ENCODE assay signal across 11 mouse cellular contexts in the genomic region with DNA sequence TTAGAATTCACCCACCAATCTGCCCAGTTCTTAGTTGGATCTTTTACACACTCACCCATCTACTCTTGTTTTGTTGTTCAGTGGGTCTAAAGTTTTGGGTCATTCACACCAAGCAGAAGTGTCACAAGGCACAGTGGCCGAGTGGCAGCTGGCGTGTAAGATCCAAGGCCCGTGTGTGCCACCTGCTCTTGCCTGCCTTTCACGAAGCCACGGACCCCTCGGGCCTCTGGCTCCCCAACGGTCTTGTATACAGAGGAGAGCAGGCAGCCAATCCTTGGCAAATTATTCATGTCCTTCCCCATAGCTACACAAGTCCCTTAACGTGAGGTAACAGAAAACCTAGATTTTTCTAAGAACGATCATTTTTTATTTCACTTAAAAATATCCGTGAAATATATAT. TPM values are rescaled to one million over a fixed set of nuclear protein-coding genes. Genes with fewer than 3 reads are reported as not detected.
DNase-seq lines count a peak whose midpoint lies in the region; ATAC-seq and TF ChIP-seq lines count a peak whose summit lies in the region.
"Had no signal": no experiment of that assay in that cellular context is flagged by ENCODE, and none has a peak within 500 bp of the region (broad histone marks: within the 10 kb centered on the region; RNA-seq: fewer than 3 reads in every experiment).

No protein-coding gene starts in this region.

- no peak overlapping the region for H3K9ac ChIP-seq in midbrain, embryonic 12.5 days (replicated peaks)
- H3K9ac ChIP-seq in midbrain, postnatal 0 days (replicated peaks; ENCODE audit: low read length, poor library complexity, severe bottlenecking), result no peak overlapping the region
- H3K9ac ChIP-seq in forebrain, embryonic 14.5 days (ENCODE audit: low read length), result no peak overlapping the region; the same call in 1 of the 2 replicates
- no peak overlapping the region for H3K9ac ChIP-seq in midbrain, embryonic 14.5 days (replicated peaks; ENCODE audit: low read length)
- H3K9ac ChIP-seq: heart, embryonic 15.5 days; liver, postnatal 0 days had no signal

- no peak overlapping the region for H3K27ac ChIP-seq in heart, embryonic 10.5 days
- peak overlapping the region; percentile 36 for H3K27ac ChIP-seq in midbrain, embryonic 12.5 days (replicated peaks)
- H3K27ac ChIP-seq in midbrain, postnatal 0 days (ENCODE audit: low read depth, low read length), result no peak overlapping the region
- peak overlapping the region; percentile 29; the same call in 1 of the 2 replicates for H3K27ac ChIP-seq in forebrain, embryonic 14.5 days (ENCODE audit: low read depth, low read length)
- no peak overlapping the region for H3K27ac ChIP-seq in midbrain, embryonic 14.5 days (replicated peaks; ENCODE audit: low read depth, low read length)

- ATAC-seq in midbrain, embryonic 12.5 days (ENCODE audit: low FRiP score, low read depth), result no peak
- no peak for ATAC-seq in midbrain, postnatal 0 days (ENCODE audit: low FRiP score)
- ATAC-seq in forebrain, embryonic 14.5 days, result peak; percentile 19; the same call in 1 of the 2 replicates
- no peak for ATAC-seq in midbrain, embryonic 14.5 days (ENCODE audit: low FRiP score, low TSS enrichment)
- ATAC-seq: liver, postnatal 0 days had no signal

- no peak for TF ChIP-seq CTCF in midbrain, postnatal 0 days (IDR thresholded peaks at IDR 0.05)

- H3K4me2 ChIP-seq in midbrain, embryonic 12.5 days (replicated peaks), result no peak overlapping the region
- no peak overlapping the region for H3K4me2 ChIP-seq in midbrain, postnatal 0 days (ENCODE audit: low read depth, low read length, poor library complexity, severe bottlenecking)
- H3K4me2 ChIP-seq in forebrain, embryonic 14.5 days (ENCODE audit: low read length), result no peak overlapping the region
- no peak overlapping the region for H3K4me2 ChIP-seq in midbrain, embryonic 14.5 days (ENCODE audit: low read length)
- H3K4me2 ChIP-seq: heart, embryonic 15.5 days had no signal

- peaks cover 52% of the 10 kb centered on the region for H3K4me1 ChIP-seq in heart, embryonic 10.5 days
- peaks cover 54% of the 10 kb centered on the region for H3K4me1 ChIP-seq in midbrain, embryonic 12.5 days
- peaks cover 20% of the 10 kb centered on the region for H3K4me1 ChIP-seq in midbrain, postnatal 0 days (ENCODE audit: insufficient read depth, low read length)
- H3K4me1 ChIP-seq in forebrain, embryonic 14.5 days (ENCODE audit: control insufficient read depth, insufficient read depth, low read length), result peaks cover 34% of the 10 kb centered on the region
- peaks cover 32% of the 10 kb centered on the region for H3K4me1 ChIP-seq in midbrain, embryonic 14.5 days (ENCODE audit: control insufficient read depth, insufficient read depth, low read length)

- H3K27me3 ChIP-seq in heart, embryonic 10.5 days (ENCODE audit: insufficient read depth, poor library complexity, severe bottlenecking), result no peaks in the 10 kb centered on the region
- no peaks in the 10 kb centered on the region for H3K27me3 ChIP-seq in midbrain, embryonic 12.5 days
- H3K27me3 ChIP-seq in midbrain, postnatal 0 days (ENCODE audit: insufficient read depth, low read length), result no peaks in the 10 kb centered on the region
- H3K27me3 ChIP-seq in forebrain, embryonic 14.5 days (replicated peaks; ENCODE audit: control insufficient read depth, insufficient read depth, low read length), result no peaks in the 10 kb centered on the region
- no peaks in the 10 kb centered on the region for H3K27me3 ChIP-seq in midbrain, embryonic 14.5 days (ENCODE audit: control insufficient read depth, insufficient read depth, low read length)
- H3K27me3 ChIP-seq: heart, embryonic 15.5 days had no signal

- no peaks in the 10 kb centered on the region for H3K9me3 ChIP-seq in heart, embryonic 10.5 days
- H3K9me3 ChIP-seq in midbrain, embryonic 12.5 days, result no peaks in the 10 kb centered on the region
- H3K9me3 ChIP-seq in midbrain, postnatal 0 days (ENCODE audit: low read length), result no peaks in the 10 kb centered on the region
- no peaks in the 10 kb centered on the region for H3K9me3 ChIP-seq in forebrain, embryonic 14.5 days (replicated peaks; ENCODE audit: control insufficient read depth, low read length)
- H3K9me3 ChIP-seq in midbrain, embryonic 14.5 days (ENCODE audit: control insufficient read depth, low read length), result no peaks in the 10 kb centered on the region
- H3K9me3 ChIP-seq: heart, embryonic 15.5 days had no signal

- peaks cover 9% of the 10 kb centered on the region; the same call in 1 of the 2 replicates for H3K36me3 ChIP-seq in heart, embryonic 10.5 days
- H3K36me3 ChIP-seq in midbrain, embryonic 12.5 days, result no peaks in the 10 kb centered on the region
- H3K36me3 ChIP-seq in midbrain, postnatal 0 days (ENCODE audit: insufficient read depth, low read length), result no peaks in the 10 kb centered on the region
- 0 out of 2 replicates have a peak, but pooled peaks cover 3% of the 10 kb centered on the region for H3K36me3 ChIP-seq in forebrain, embryonic 14.5 days (ENCODE audit: control insufficient read depth, insufficient read depth, low read length)
- no peaks in the 10 kb centered on the region for H3K36me3 ChIP-seq in midbrain, embryonic 14.5 days (ENCODE audit: control insufficient read depth, insufficient read depth, low read length)

- H3K4me3 ChIP-seq in heart, embryonic 10.5 days, result no peak overlapping the region
- H3K4me3 ChIP-seq in midbrain, embryonic 12.5 days, result no peak overlapping the region
- no peak overlapping the region for H3K4me3 ChIP-seq in midbrain, postnatal 0 days (ENCODE audit: low read depth, low read length)
- no peak overlapping the region for H3K4me3 ChIP-seq in forebrain, embryonic 14.5 days (ENCODE audit: low read depth, low read length)
- H3K4me3 ChIP-seq in midbrain, embryonic 14.5 days (replicated peaks; ENCODE audit: low read depth, low read length), result no peak overlapping the region
- H3K4me3 ChIP-seq: erythroblast, embryonic 14.5 days; heart, embryonic 15.5 days had no signal

- peak; percentile 89 for DNase-seq in heart, adult 11 months
- no peak for DNase-seq in heart, embryonic 10.5 days (ENCODE audit: low spot score)
- no peak for DNase-seq in midbrain, postnatal 0 days (ENCODE audit: low spot score)
- DNase-seq in forebrain, embryonic 14.5 days (ENCODE audit: low spot score), result no peak
- peak; percentile 14 for DNase-seq in midbrain, embryonic 14.5 days
- DNase-seq in kidney, postnatal 4 days, result no peak
- DNase-seq: liver, postnatal 0 days; thymus, postnatal 36 days had no signal

- 86% methylated on average over 10 of the region's 10 CpGs for WGBS in heart, embryonic 10.5 days
- WGBS in midbrain, embryonic 12.5 days, result 56% methylated on average over 10 of the region's 10 CpGs
- 43% methylated on average over 10 of the region's 10 CpGs for WGBS in midbrain, postnatal 0 days
- WGBS in forebrain, embryonic 14.5 days, result 31% methylated on average over 10 of the region's 10 CpGs
- 31% methylated on average over 10 of the region's 10 CpGs for WGBS in midbrain, embryonic 14.5 days

RNA-seq across cellular contexts. Expression of a gene that starts 7.2 kb away (rescaled TPM):
- polyA plus RNA-seq in heart, embryonic 10.5 days (2016; fragmentation: Nextera tagmentation; extraction: Ambion mirVana), result 18.2 and 24.1 TPM in 2 replicates
- polyA plus RNA-seq in midbrain, embryonic 12.5 days (2016; fragmentation: Nextera tagmentation; extraction: Ambion mirVana), result 38.0 and 42.2 TPM in 2 replicates
- 107 and 154 TPM in 2 replicates for total RNA-seq in midbrain, postnatal 0 days (2014; rRNA removed)
- 58.7 and 61.6 TPM in 2 replicates for polyA plus RNA-seq in midbrain, postnatal 0 days (2015; fragmentation: Nextera tagmentation; extraction: Ambion mirVana)
- 40.3 and 58.5 TPM in 2 replicates for polyA plus RNA-seq in forebrain, embryonic 14.5 days (2014; fragmentation: Nextera tagmentation; extraction: Ambion mirVana)
- polyA plus RNA-seq in midbrain, embryonic 14.5 days (2014; fragmentation: Nextera tagmentation; extraction: Ambion mirVana), result 47.0 and 53.6 TPM in 2 replicates

RNA-seq across cellular contexts. Expression of a gene that starts 27.5 kb away (rescaled TPM):
- polyA plus RNA-seq in heart, embryonic 10.5 days (2016; fragmentation: Nextera tagmentation; extraction: Ambion mirVana), result 89.4 and 98.5 TPM in 2 replicates
- polyA plus RNA-seq in midbrain, embryonic 12.5 days (2016; fragmentation: Nextera tagmentation; extraction: Ambion mirVana), result 193 and 218 TPM in 2 replicates
- total RNA-seq in midbrain, postnatal 0 days (2014; rRNA removed), result 8.1 and 8.6 TPM in 2 replicates
- polyA plus RNA-seq in midbrain, postnatal 0 days (2015; fragmentation: Nextera tagmentation; extraction: Ambion mirVana), result 68.0 and 80.0 TPM in 2 replicates
- 105 and 131 TPM in 2 replicates for polyA plus RNA-seq in forebrain, embryonic 14.5 days (2014; fragmentation: Nextera tagmentation; extraction: Ambion mirVana)
- 75.7 and 79.0 TPM in 2 replicates for polyA plus RNA-seq in midbrain, embryonic 14.5 days (2014; fragmentation: Nextera tagmentation; extraction: Ambion mirVana)

Comparison
In these comparisons a context has a peak if more than half of its experiments do, and no peak if none do; other contexts are left out.
1. DNase-seq: peak in heart, adult 11 months (single experiment) and midbrain, embryonic 14.5 days (single experiment); none in heart, embryonic 10.5 days (single experiment), midbrain, postnatal 0 days (single experiment), forebrain, embryonic 14.5 days (single experiment) and kidney, postnatal 4 days (0 of 2).
2. H3K27ac ChIP-seq: peak in midbrain, embryonic 12.5 days (single experiment) and forebrain, embryonic 14.5 days (single experiment); none in heart, embryonic 10.5 days (single experiment), midbrain, postnatal 0 days (single experiment) and midbrain, embryonic 14.5 days (single experiment).